Mouse (Mus musculus) cerebellum, adult 11 months (tissue): ENCODE data around the gene Tmem184b.
A peak's percentile ranks its signal among the peaks of the same experiment; 100 is the strongest.

ENCODE experiments used
- DNase-seq: peaks from one replicate; pipeline ENCODE4 v3.0.0; 2022

The Tmem184b gene

GRCm38 (mm10) chr15:79396736-79397135, 6.6 kb downstream of the Tmem184b start:
- no peak for DNase-seq

GRCm38 (mm10) chr15:79395281-79395680, 8.1 kb downstream of the Tmem184b start:
- no peak for DNase-seq

- DNase-seq = no peak
Observed at GRCm38 (mm10) chr15:79394842-79395241, 8.5 kb downstream of the Tmem184b start.

GRCm38 (mm10) chr15:79393101-79393500, 10.3 kb downstream of the Tmem184b start:
- no peak for DNase-seq

- DNase-seq = no peak
Observed at GRCm38 (mm10) chr15:79392527-79392926, 10.8 kb downstream of the Tmem184b start.

- DNase-seq = no peak
Observed at GRCm38 (mm10) chr15:79391447-79392093, 11.8 kb downstream of the Tmem184b start.

GRCm38 (mm10) chr15:79390434-79390833, 12.9 kb downstream of the Tmem184b start:
- no peak for DNase-seq

- no peak for DNase-seq
Observed at GRCm38 (mm10) chr15:79388171-79388570, 15.2 kb downstream of the Tmem184b start.

GRCm38 (mm10) chr15:79387611-79388010, 15.8 kb downstream of the Tmem184b start:
- no peak for DNase-seq

GRCm38 (mm10) chr15:79387081-79387480, 16.3 kb downstream of the Tmem184b start:
- DNase-seq = no peak

- no peak for DNase-seq
Observed at GRCm38 (mm10) chr15:79381644-79382043, 21.7 kb downstream of the Tmem184b start.

- DNase-seq = peak; percentile 70
Observed at GRCm38 (mm10) chr15:79380468-79381444, 22.6 kb downstream of the Tmem184b start.

- no peak for DNase-seq
Observed at GRCm38 (mm10) chr15:79379658-79380057, 23.7 kb downstream of the Tmem184b start.

GRCm38 (mm10) chr15:79378608-79379007, 24.8 kb downstream of the Tmem184b start:
- DNase-seq = no peak

GRCm38 (mm10) chr15:79377681-79378080, 25.7 kb downstream of the Tmem184b start:
- DNase-seq = no peak

GRCm38 (mm10) chr15:79374760-79375159, 28.6 kb downstream of the Tmem184b start:
- DNase-seq = no peak

- DNase-seq = no peak
Observed at GRCm38 (mm10) chr15:79370281-79370843, 33.0 kb downstream of the Tmem184b start.

GRCm38 (mm10) chr15:79369452-79370280, 33.7 kb downstream of the Tmem184b start:
- no peak for DNase-seq

GRCm38 (mm10) chr15:79368861-79369440, 34.4 kb downstream of the Tmem184b start:
- no peak for DNase-seq

GRCm38 (mm10) chr15:79368313-79368811, 35.0 kb downstream of the Tmem184b start:
- no peak for DNase-seq

GRCm38 (mm10) chr15:79366402-79366801, 37.0 kb downstream of the Tmem184b start:
- no peak for DNase-seq

GRCm38 (mm10) chr15:79365068-79365467, 38.3 kb downstream of the Tmem184b start:
- no peak for DNase-seq
